Mouse (Mus musculus) B cell, adult 2 months (primary cell): ENCODE results near the gene Pdzd2.
A peak's percentile ranks its signal among the peaks of the same experiment; 100 is the strongest.

Source experiments
- DNase-seq, 2 experiments: peaks; one replicate each; pipeline ENCODE4 v3.0.0; 2022

The Pdzd2 gene

GRCm38 (mm10) chr15:12665946-12666345, 73.8 kb downstream of the Pdzd2 start:
- no peak for DNase-seq

DNA sequence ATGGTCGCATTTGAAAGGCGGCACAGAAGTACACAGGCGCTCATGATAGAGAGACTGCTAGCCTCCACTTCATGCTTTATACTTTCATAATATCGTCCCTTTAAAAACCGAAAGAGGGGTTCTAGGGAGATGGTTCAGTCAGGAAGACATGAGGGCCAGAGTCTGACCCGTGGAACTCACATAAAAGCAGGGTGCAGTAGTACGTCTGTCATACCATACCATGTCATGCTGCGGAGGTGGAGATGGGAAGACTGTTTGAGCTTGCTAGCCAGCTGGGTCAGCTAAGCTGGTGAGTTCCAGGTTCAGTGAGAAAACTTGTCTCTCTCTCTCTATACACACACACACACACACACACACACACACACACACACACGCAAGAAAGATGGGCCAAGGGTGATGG, 76.4 kb downstream of the Pdzd2 start:
- DNase-seq, result no peak

- no peak for DNase-seq
These were observed 79.4 kb downstream of the Pdzd2 start for GRCm38 (mm10) chr15:12660320-12660719.

GRCm38 (mm10) chr15:12655959-12656662, 83.6 kb downstream of the Pdzd2 start:
- DNase-seq, result no peak

DNA sequence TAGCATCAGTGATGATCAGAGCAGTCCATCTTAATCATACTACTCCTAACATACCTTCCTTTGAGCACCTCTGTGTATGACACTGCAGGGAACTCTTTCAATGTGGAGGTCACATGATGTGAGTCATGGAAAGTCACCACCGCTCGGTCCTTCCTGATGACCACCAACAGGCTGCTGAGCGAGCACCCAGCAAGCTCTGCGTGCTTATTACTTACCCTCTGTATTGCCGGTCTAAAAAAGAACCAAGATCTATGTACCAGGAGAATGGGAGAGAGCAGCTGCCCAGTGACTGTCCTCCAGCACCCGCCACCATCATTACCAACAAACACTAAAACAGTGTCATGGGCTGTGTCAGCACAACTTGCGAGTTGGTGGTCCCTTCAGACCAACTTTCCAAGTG, 84.4 kb downstream of the Pdzd2 start:
- DNase-seq, result no peak

GRCm38 (mm10) chr15:12652336-12653031, 87.2 kb downstream of the Pdzd2 start:
- no peak for DNase-seq

DNA sequence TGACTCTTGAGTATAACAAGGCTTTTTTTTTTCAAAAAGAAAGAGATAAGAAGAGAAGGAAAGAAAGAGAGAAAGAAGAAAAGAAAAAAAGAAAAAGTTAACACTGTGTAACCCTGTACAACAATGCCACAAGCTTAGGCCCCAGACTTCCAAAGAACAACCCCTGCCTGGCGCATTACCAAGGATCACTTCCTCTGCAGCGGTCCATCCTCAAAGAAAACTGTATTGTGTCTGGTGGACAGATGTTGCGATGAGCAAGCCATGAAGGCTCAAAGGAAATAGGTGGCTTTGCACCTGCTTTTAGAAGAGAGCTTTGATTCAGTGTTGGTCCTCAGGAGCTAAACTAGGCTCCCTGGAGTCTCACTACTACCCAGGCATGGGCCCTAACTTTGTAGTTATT, 89.5 kb downstream of the Pdzd2 start:
- DNase-seq, result peak; percentile 3 to 16

DNA sequence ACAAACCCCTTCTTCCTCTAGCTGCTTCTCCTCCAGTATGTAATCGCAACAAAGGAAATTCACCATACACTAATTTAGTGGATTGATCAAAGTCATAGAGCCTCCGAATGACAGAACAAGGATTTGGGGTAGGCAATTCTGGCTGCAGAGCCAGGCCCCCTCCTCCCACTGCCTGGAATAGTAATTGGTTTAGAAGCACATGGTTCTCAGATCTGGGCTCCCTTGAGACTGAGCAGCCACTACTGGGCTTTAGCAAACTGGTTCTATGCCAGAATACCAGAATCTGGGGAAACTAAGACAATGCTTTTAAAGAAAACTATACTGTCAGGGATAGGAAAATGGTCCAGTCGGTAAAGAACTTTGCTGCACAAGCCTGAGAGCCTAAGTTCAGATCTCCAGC, 90.0 kb downstream of the Pdzd2 start:
- DNase-seq, result no peak

GRCm38 (mm10) chr15:12649131-12649530, 90.6 kb downstream of the Pdzd2 start:
- DNase-seq, result no peak

GRCm38 (mm10) chr15:12640755-12641154, 99.0 kb downstream of the Pdzd2 start:
- DNase-seq, result no peak

DNA sequence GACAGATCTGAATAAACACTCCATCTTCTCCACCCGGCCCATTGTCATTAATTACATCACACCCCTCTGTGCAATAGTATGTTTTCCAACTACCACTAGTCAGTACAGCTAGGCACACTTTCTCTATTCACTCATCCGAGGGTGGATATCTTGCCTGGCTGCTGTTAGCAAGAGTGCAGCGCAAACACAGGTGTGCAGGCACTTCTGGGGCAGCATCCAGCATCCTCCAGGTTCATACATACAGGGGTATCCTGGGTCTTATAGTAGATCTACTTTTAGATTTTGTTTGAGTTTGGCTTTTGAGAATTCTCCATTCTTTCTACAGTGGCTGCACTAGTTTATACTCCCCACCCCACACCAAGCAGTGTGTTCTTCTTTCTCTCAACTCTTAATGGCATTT, 99.9 kb downstream of the Pdzd2 start:
- DNase-seq, result no peak

DNA sequence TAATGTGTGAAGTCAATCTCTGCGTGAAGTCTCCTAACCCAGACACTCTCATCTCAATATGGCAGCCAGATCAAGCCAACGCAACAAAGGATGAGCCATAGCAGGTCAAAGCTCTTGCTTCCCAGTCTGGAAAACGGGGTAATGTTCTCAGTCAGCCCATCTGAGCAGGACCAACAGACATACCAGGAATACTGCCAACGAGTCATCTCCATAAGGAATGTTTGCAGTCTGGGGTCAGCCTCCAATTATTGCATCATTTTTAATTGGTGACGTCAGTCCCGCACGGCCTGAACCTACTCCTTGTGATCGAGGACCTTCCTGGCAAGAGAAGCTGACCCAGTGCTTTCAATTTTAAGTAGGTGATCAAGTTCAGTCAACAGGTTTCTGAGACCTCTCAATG, 100.5 kb downstream of the Pdzd2 start:
- DNase-seq, result no peak

GRCm38 (mm10) chr15:12638370-12639030, 101.2 kb downstream of the Pdzd2 start:
- no peak for DNase-seq

DNA sequence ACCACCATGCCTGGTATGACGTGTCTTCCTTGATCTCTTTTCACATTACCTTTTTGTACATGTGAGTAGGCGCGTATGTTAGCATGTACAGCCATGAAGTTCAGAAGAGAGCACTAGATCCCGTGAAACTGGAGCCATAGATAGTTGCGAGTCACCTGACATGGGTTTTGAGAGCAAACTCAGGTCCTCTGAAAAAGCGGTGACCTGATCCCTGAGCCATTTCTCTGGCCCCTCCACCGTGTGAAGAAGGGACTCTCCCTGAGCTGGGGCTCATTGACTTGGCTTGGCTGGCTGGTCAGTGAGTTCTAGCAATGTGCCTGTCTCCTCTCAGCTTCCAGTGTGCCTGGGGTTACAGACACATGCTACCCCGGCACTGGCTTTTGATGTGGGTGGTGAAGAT, 102.2 kb downstream of the Pdzd2 start:
- DNase-seq, result no peak

DNA sequence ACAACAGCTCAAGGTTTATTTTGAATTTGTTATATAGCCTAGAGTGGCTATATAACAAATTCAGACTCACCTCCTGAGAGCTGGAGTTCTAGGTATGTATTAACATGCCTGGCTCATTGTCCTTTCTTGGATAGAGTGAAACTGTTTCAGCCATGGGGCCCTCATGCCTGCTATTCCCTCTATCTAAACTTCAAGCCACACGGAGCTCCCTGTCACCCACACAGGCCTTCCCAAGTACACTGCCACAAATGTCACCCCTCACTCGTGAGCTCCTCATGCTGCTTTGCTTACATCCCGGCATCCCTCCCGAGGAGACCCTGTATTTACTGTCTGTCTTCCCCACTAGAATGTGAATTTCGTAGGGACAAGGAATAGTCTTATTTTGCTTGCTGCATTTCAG, 103.3 kb downstream of the Pdzd2 start:
- no peak for DNase-seq

GRCm38 (mm10) chr15:12634921-12635320, 104.8 kb downstream of the Pdzd2 start:
- no peak for DNase-seq

GRCm38 (mm10) chr15:12629164-12629563, 110.6 kb downstream of the Pdzd2 start:
- no peak for DNase-seq

DNA sequence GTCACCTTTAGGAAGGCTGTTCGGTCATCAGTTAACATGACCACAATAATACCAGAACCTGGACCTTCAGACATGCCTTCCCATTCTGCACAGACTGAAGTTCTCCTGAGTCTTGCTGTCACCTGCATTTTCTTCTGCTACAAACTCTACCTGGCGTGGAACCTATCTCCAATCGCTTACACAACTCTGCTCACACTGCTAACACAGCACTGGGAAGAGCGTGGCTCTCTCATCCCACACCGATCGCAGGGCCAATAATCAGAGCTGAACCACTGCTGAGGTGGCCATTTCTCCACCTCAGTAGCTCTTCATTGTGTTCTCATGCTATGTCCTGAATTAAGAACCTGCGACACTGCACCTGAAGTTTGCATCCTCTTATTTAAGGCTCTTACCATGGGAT, 111.3 kb downstream of the Pdzd2 start:
- no peak for DNase-seq

DNA sequence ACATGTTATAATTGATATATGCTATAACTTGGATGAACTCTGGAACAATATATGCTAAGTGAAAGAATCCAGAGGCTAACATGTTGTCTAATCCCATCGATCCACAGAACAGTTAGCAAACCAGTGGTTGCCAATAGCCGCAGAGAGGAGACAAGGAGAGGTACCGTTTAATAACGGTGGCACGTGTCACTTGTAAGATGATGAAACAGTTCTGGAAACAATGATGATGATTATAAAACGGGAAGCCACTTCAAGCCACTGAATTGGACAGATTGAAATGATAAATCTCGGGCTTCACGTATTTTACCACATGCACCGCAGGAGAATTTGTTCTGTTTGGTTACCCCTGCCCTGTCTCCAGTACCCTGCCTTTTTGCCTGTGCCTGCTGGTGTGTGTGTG, 112.8 kb downstream of the Pdzd2 start:
- DNase-seq, result no peak

DNA sequence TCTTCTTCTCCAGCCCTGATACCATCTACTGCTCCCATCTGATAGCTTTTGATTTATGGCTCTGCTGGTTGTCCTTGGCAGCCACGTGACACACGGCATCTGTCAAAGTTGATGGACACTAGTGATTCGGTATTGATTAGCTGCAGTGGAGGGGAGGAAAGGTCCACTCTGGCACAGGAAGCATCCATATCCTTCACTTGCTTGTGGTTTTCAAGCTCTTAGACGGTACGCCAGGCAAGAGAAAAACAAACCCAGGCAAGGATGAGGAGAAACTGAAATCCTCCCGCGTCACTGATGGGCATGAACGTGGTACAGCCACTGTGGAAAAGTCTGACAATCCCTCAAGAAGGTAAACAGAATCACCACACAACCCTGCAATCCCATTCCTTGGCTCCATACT, 113.6 kb downstream of the Pdzd2 start:
- DNase-seq, result no peak

DNA sequence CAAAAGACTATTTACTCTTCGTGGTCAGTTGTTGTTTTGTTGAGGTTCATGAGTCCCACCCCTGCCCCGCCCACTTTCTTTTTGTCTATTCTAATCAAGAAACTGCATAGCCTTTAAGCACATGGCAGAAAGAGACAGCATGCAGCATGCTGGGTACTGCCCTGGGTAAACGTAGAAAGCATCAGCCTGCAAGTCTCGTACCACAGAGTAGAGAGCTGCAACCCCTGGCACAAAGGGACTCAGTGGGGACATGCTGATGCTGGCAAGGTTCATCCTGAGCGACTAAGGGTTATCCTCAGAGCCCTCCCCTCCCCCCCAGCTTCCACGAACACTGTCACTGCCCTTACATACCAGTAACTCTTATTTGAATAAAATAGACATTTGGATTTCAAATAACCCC, 114.2 kb downstream of the Pdzd2 start:
- no peak for DNase-seq

- DNase-seq, result no peak
These were observed 116.2 kb downstream of the Pdzd2 start for GRCm38 (mm10) chr15:12623521-12623920.

DNA sequence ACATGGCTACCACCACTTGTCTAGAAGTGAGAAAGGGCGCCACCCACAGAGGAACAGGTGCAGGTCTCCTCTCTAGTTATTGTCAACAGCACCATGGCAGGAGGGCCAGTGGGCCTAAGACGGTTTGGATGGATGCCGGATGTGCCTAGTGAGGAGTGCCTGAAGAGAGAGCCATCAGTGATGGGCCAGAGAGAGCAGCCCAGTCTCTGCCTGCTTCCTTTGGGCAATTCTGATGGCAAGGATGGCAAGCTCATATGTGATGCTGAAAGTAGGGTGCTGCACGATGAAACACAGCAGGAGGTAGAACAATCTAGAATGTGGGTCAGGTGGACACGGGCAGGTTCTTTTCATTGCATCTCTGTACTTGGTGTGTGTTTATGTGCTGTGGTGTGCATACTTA, 117.0 kb downstream of the Pdzd2 start:
- DNase-seq, result no peak

GRCm38 (mm10) chr15:12622093-12622643, 117.6 kb downstream of the Pdzd2 start:
- DNase-seq, result no peak
